Mouse (Mus musculus): ENCODE results near the gene Tuba1c.
A peak's percentile ranks its signal among the peaks of the same experiment; 100 is the strongest.

The Tuba1c gene

GRCm38 (mm10) chr15:98996840-98997239, 32.9 kb upstream of the Tuba1c start:
- DNase-seq (ENCODE audit: low read depth, low spot score) = no peak

GRCm38 (mm10) chr15:98997938-98998774, 31.5 kb upstream of the Tuba1c start:
- DNase-seq (ENCODE audit: low read depth, low spot score) = no peak

GRCm38 (mm10) chr15:98998775-98999157, 30.9 kb upstream of the Tuba1c start:
- DNase-seq (ENCODE audit: low read depth, low spot score) = no peak

GRCm38 (mm10) chr15:99000535-99001283, 29.0 kb upstream of the Tuba1c start:
- DNase-seq (ENCODE audit: low read depth, low spot score) = peak; percentile 68

- no peak for DNase-seq (ENCODE audit: low read depth, low spot score)
These were observed 28.2 kb upstream of the Tuba1c start for GRCm38 (mm10) chr15:99001451-99001931.

- no peak for DNase-seq (ENCODE audit: low read depth, low spot score)
These were observed 26.1 kb upstream of the Tuba1c start for GRCm38 (mm10) chr15:99003600-99003999.

GRCm38 (mm10) chr15:99008801-99009241, 20.9 kb upstream of the Tuba1c start:
- peak; percentile 89 for DNase-seq (ENCODE audit: low read depth, low spot score)

GRCm38 (mm10) chr15:99010896-99011295, 18.8 kb upstream of the Tuba1c start:
- DNase-seq (ENCODE audit: low read depth, low spot score) = no peak

GRCm38 (mm10) chr15:99011946-99012345, 17.7 kb upstream of the Tuba1c start:
- no peak for DNase-seq (ENCODE audit: low read depth, low spot score)

- no peak for DNase-seq (ENCODE audit: low read depth, low spot score)
These were observed 15.1 kb upstream of the Tuba1c start for GRCm38 (mm10) chr15:99014496-99015030.

GRCm38 (mm10) chr15:99017355-99017761, 12.3 kb upstream of the Tuba1c start:
- DNase-seq (ENCODE audit: low read depth, low spot score) = no peak

GRCm38 (mm10) chr15:99017986-99018385, 11.7 kb upstream of the Tuba1c start:
- DNase-seq (ENCODE audit: low read depth, low spot score) = no peak

- DNase-seq (ENCODE audit: low read depth, low spot score) = no peak
These were observed 11.1 kb upstream of the Tuba1c start for GRCm38 (mm10) chr15:99018630-99019029.

GRCm38 (mm10) chr15:99019436-99019835, 10.3 kb upstream of the Tuba1c start:
- DNase-seq (ENCODE audit: low read depth, low spot score) = no peak

- no peak for DNase-seq (ENCODE audit: low read depth, low spot score)
These were observed 9.5 kb upstream of the Tuba1c start for GRCm38 (mm10) chr15:99020171-99020570.

- no peak for DNase-seq (ENCODE audit: low read depth, low spot score)
These were observed 8.4 kb upstream of the Tuba1c start for GRCm38 (mm10) chr15:99021255-99021654.

- peak; percentile 78 for DNase-seq (ENCODE audit: low read depth, low spot score)
These were observed 4.9 kb upstream of the Tuba1c start for GRCm38 (mm10) chr15:99024668-99025314.

- DNase-seq (ENCODE audit: low read depth, low spot score) = no peak
These were observed 4.3 kb upstream of the Tuba1c start for GRCm38 (mm10) chr15:99025414-99025813.

GRCm38 (mm10) chr15:99026259-99026658, 3.4 kb upstream of the Tuba1c start:
- DNase-seq (ENCODE audit: low read depth, low spot score) = peak; percentile 84

- no peak for DNase-seq (ENCODE audit: low read depth, low spot score)
These were observed 2.6 kb upstream of the Tuba1c start for GRCm38 (mm10) chr15:99027116-99027515.

GRCm38 (mm10) chr15:99028874-99029458, 725 bp upstream of the Tuba1c start:
- peak; percentile 46 for DNase-seq (ENCODE audit: low read depth, low spot score)

Measured in CD4-positive helper T cell, adult 2 months (primary cell).